Comparison of ENCODE assay signal across 7 mouse cellular contexts in genomic region chr10:80341491-80342304, GRCm38 (mm10). TPM values are rescaled to one million over a fixed set of nuclear protein-coding genes. Genes with fewer than 3 reads are reported as not detected.
DNase-seq lines count a peak whose midpoint lies in the region; ATAC-seq and TF ChIP-seq lines count a peak whose summit lies in the region.

No protein-coding gene starts in this region.

- no peak overlapping the region; the same call in 1 of the 2 replicates for H3K9ac ChIP-seq in lung, embryonic 14.5 days
- peak overlapping the region; percentile 5; the same call in 1 of the 2 replicates for H3K9ac ChIP-seq in forebrain, embryonic 16.5 days (replicated peaks; ENCODE audit: low read depth, low read length)
- H3K9ac ChIP-seq in liver, embryonic 15.5 days = no peak overlapping the region
- peak overlapping the region; percentile 61 for H3K9ac ChIP-seq in stomach, embryonic 16.5 days (ENCODE audit: low read length)

- peak overlapping the region; percentile 59 for H3K4me2 ChIP-seq in lung, embryonic 14.5 days
- peak overlapping the region; percentile 57 for H3K4me2 ChIP-seq in forebrain, embryonic 16.5 days (ENCODE audit: low read length)
- H3K4me2 ChIP-seq in liver, embryonic 15.5 days = peak overlapping the region; percentile 83
- H3K4me2 ChIP-seq in stomach, embryonic 16.5 days (ENCODE audit: low read depth, low read length) = peak overlapping the region; percentile 61

- no peak for ATAC-seq in lung, embryonic 14.5 days (ENCODE audit: insufficient read depth)
- ATAC-seq in forebrain, embryonic 16.5 days = no peak
- ATAC-seq in liver, embryonic 15.5 days (ENCODE audit: insufficient read depth) = no peak
- ATAC-seq in stomach, embryonic 16.5 days (ENCODE audit: insufficient read depth, low FRiP score) = no peak

- no peak for TF ChIP-seq CTCF in lung, embryonic 14.5 days (IDR thresholded peaks at IDR 0.05; ENCODE audit: low read depth)

- H3K27ac ChIP-seq in lung, embryonic 14.5 days (ENCODE audit: low read depth) = no peak overlapping the region
- no peak overlapping the region for H3K27ac ChIP-seq in forebrain, embryonic 16.5 days (ENCODE audit: low read length)
- no peak overlapping the region for H3K27ac ChIP-seq in liver, embryonic 15.5 days (replicated peaks)
- H3K27ac ChIP-seq in stomach, embryonic 16.5 days (ENCODE audit: low read length) = no peak overlapping the region

- WGBS in lung, embryonic 14.5 days = 3% methylated on average over 47 of the region's 47 CpGs
- WGBS in forebrain, embryonic 16.5 days = 2% methylated on average over 47 of the region's 47 CpGs
- 5% methylated on average over 47 of the region's 47 CpGs for WGBS in liver, embryonic 15.5 days (ENCODE audit: insufficient replicate concordance)
- 10% methylated on average over 47 of the region's 47 CpGs for WGBS in stomach, embryonic 16.5 days

- H3K27me3 ChIP-seq in lung, embryonic 14.5 days (ENCODE audit: insufficient read depth, low read length) = peaks cover 64% of the 10 kb centered on the region
- peaks cover 63% of the 10 kb centered on the region for H3K27me3 ChIP-seq in forebrain, embryonic 16.5 days (replicated peaks; ENCODE audit: control insufficient read depth, insufficient read depth, low read length)
- peaks cover 56% of the 10 kb centered on the region for H3K27me3 ChIP-seq in liver, embryonic 15.5 days
- H3K27me3 ChIP-seq in stomach, embryonic 16.5 days (ENCODE audit: control insufficient read depth, insufficient read depth, low read length) = peaks cover 37% of the 10 kb centered on the region

- no peaks in the 10 kb centered on the region for H3K36me3 ChIP-seq in lung, embryonic 14.5 days (ENCODE audit: insufficient read depth)
- H3K36me3 ChIP-seq in forebrain, embryonic 16.5 days (ENCODE audit: control insufficient read depth, insufficient read depth) = no peaks in the 10 kb centered on the region
- peaks cover 3% of the 10 kb centered on the region; the same call in 1 of the 2 replicates for H3K36me3 ChIP-seq in liver, embryonic 15.5 days (replicated peaks)
- H3K36me3 ChIP-seq in stomach, embryonic 16.5 days (ENCODE audit: control insufficient read depth, insufficient read depth, low read length) = no peaks in the 10 kb centered on the region

- H3K4me3 ChIP-seq in lung, embryonic 14.5 days (ENCODE audit: low read depth, low read length) = peak overlapping the region; percentile 34
- H3K4me3 ChIP-seq in forebrain, embryonic 16.5 days (replicated peaks; ENCODE audit: low read length) = peak overlapping the region; percentile 40
- peak overlapping the region; percentile 54 for H3K4me3 ChIP-seq in liver, embryonic 15.5 days (replicated peaks)
- peak overlapping the region; percentile 41 for H3K4me3 ChIP-seq in stomach, embryonic 16.5 days (replicated peaks; ENCODE audit: low read length)

- H3K4me1 ChIP-seq in lung, embryonic 14.5 days (ENCODE audit: insufficient read depth) = peaks cover 7% of the 10 kb centered on the region; the same call in 1 of the 2 replicates
- peaks cover 21% of the 10 kb centered on the region for H3K4me1 ChIP-seq in forebrain, embryonic 16.5 days (replicated peaks; ENCODE audit: control insufficient read depth, insufficient read depth, low read length)
- peaks cover 69% of the 10 kb centered on the region for H3K4me1 ChIP-seq in liver, embryonic 15.5 days (replicated peaks)
- peaks cover 48% of the 10 kb centered on the region for H3K4me1 ChIP-seq in stomach, embryonic 16.5 days (ENCODE audit: control insufficient read depth, insufficient read depth, low read length)

- H3K9me3 ChIP-seq in lung, embryonic 14.5 days (ENCODE audit: low read depth, low read length) = no peaks in the 10 kb centered on the region
- no peaks in the 10 kb centered on the region for H3K9me3 ChIP-seq in forebrain, embryonic 16.5 days (ENCODE audit: control insufficient read depth, low read length)
- no peaks in the 10 kb centered on the region for H3K9me3 ChIP-seq in liver, embryonic 15.5 days (replicated peaks)
- no peaks in the 10 kb centered on the region for H3K9me3 ChIP-seq in stomach, embryonic 16.5 days (replicated peaks; ENCODE audit: control insufficient read depth, low read length)

- no peak for DNase-seq in lung, embryonic 14.5 days
- DNase-seq in lung, postnatal 14 days = no peak
- DNase-seq in ovary, postnatal 36 days (ENCODE audit: low spot score) = no peak
- no peak for DNase-seq in urinary bladder, postnatal 25 days (ENCODE audit: low spot score)

RNA-seq across cellular contexts. Expression of gene Adamtsl5, which starts 6.5 kb away (rescaled TPM):
- polyA plus RNA-seq in lung, embryonic 14.5 days (2014; fragmentation: Nextera tagmentation; extraction: Ambion mirVana) = 0.68 and 1.2 TPM in 2 replicates
- 0.51 and 0.66 TPM in 2 replicates for polyA plus RNA-seq in forebrain, embryonic 16.5 days (2015; fragmentation: Nextera tagmentation; extraction: Ambion mirVana)
- 2.2 and 2.3 TPM in 2 replicates for polyA plus RNA-seq in liver, embryonic 15.5 days (2015; fragmentation: Nextera tagmentation; extraction: Ambion mirVana)
- polyA plus RNA-seq in stomach, embryonic 16.5 days (2015; fragmentation: Nextera tagmentation; extraction: Ambion mirVana) = 22.0 and 24.0 TPM in 2 replicates

RNA-seq across cellular contexts. Expression of gene Reep6, which starts 11.9 kb away (rescaled TPM):
- polyA plus RNA-seq in lung, embryonic 14.5 days (2014; fragmentation: Nextera tagmentation; extraction: Ambion mirVana) = 10.5 and 12.2 TPM in 2 replicates
- polyA plus RNA-seq in forebrain, embryonic 16.5 days (2015; fragmentation: Nextera tagmentation; extraction: Ambion mirVana) = 2.2 and 3.2 TPM in 2 replicates
- 75.6 and 92.4 TPM in 2 replicates for polyA plus RNA-seq in liver, embryonic 15.5 days (2015; fragmentation: Nextera tagmentation; extraction: Ambion mirVana)
- 45.2 and 51.1 TPM in 2 replicates for polyA plus RNA-seq in stomach, embryonic 16.5 days (2015; fragmentation: Nextera tagmentation; extraction: Ambion mirVana)

RNA-seq across cellular contexts. Expression of gene Pcsk4, which starts 12.4 kb away (rescaled TPM):
- 3.8 and 4.2 TPM in 2 replicates for polyA plus RNA-seq in lung, embryonic 14.5 days (2014; fragmentation: Nextera tagmentation; extraction: Ambion mirVana)
- polyA plus RNA-seq in forebrain, embryonic 16.5 days (2015; fragmentation: Nextera tagmentation; extraction: Ambion mirVana) = 3.1 and 3.9 TPM in 2 replicates
- 3.9 and 4.1 TPM in 2 replicates for polyA plus RNA-seq in liver, embryonic 15.5 days (2015; fragmentation: Nextera tagmentation; extraction: Ambion mirVana)
- polyA plus RNA-seq in stomach, embryonic 16.5 days (2015; fragmentation: Nextera tagmentation; extraction: Ambion mirVana) = 3.7 and 4.4 TPM in 2 replicates

RNA-seq across cellular contexts. Expression of gene Plk5, which starts 14.6 kb away (rescaled TPM):
- 0.61 and 0.77 TPM in 2 replicates for polyA plus RNA-seq in lung, embryonic 14.5 days (2014; fragmentation: Nextera tagmentation; extraction: Ambion mirVana)
- 2.2 and 4.5 TPM in 2 replicates for polyA plus RNA-seq in forebrain, embryonic 16.5 days (2015; fragmentation: Nextera tagmentation; extraction: Ambion mirVana)
- 0.03 and 0.06 TPM in 2 replicates for polyA plus RNA-seq in liver, embryonic 15.5 days (2015; fragmentation: Nextera tagmentation; extraction: Ambion mirVana)
- 0.14 and 0.61 TPM in 2 replicates for polyA plus RNA-seq in stomach, embryonic 16.5 days (2015; fragmentation: Nextera tagmentation; extraction: Ambion mirVana)

RNA-seq across cellular contexts. Expression of gene 2310011J03Rik, which starts 21.4 kb away (rescaled TPM):
- polyA plus RNA-seq in lung, embryonic 14.5 days (2014; fragmentation: Nextera tagmentation; extraction: Ambion mirVana) = 41.7 and 41.8 TPM in 2 replicates
- 32.5 and 34.2 TPM in 2 replicates for polyA plus RNA-seq in forebrain, embryonic 16.5 days (2015; fragmentation: Nextera tagmentation; extraction: Ambion mirVana)
- 32.4 and 35.0 TPM in 2 replicates for polyA plus RNA-seq in liver, embryonic 15.5 days (2015; fragmentation: Nextera tagmentation; extraction: Ambion mirVana)
- polyA plus RNA-seq in stomach, embryonic 16.5 days (2015; fragmentation: Nextera tagmentation; extraction: Ambion mirVana) = 46.6 and 48.1 TPM in 2 replicates

Comparison
In these comparisons a context has a peak if more than half of its experiments do, and no peak if none do; other contexts are left out.
1. H3K9ac ChIP-seq: peak in forebrain, embryonic 16.5 days (single experiment) and stomach, embryonic 16.5 days (single experiment); none in lung, embryonic 14.5 days (single experiment) and liver, embryonic 15.5 days (single experiment).
2. Peak in every context shown above with its lines, with median percentiles within 50 percentile points of each other: H3K4me2 ChIP-seq and H3K4me3 ChIP-seq.